Mouse (Mus musculus) CH12F3 (cell line): ENCODE data around the gene Tcte1.

Source experiments
- in situ Hi-C: fragments of 300-500 bp; cut with MboI; formaldehyde crosslinking; loops from 2 replicates; pipeline ENCODE4 v1.14.3; 2020; ENCODE audit warnings: low sequenced_read_pairs

Gene Tcte1

GRCm38 (mm10) chr17:45545278-45545961, 22.2 kb downstream of the Tcte1 start:
- in situ Hi-C loops = no loop called here

- in situ Hi-C loops = no loop called here
These were observed 23.7 kb downstream of the Tcte1 start for GRCm38 (mm10) chr17:45546941-45547340.

- in situ Hi-C loops = no loop called here
These were observed 24.4 kb downstream of the Tcte1 start for GRCm38 (mm10) chr17:45547461-45548190.

GRCm38 (mm10) chr17:45548541-45549512, 25.6 kb downstream of the Tcte1 start:
- in situ Hi-C loops = no loop called here

- in situ Hi-C loops = loop anchor here (5.0 kb wide), 1 partner anchor 32 kb away; no protein-coding TSS in a partner anchor
These were observed 26.5 kb downstream of the Tcte1 start, which contains the start of gene Tmem151b for GRCm38 (mm10) chr17:45549617-45550181. Tmem151b (minus strand) TSS chr17:45549677.

- in situ Hi-C loops = loop anchor here (5.0 kb wide), 1 partner anchor 33 kb away; no protein-coding TSS in a partner anchor
These were observed 27.0 kb downstream of the Tcte1 start for GRCm38 (mm10) chr17:45550253-45550652.

GRCm38 (mm10) chr17:45551249-45551796, 28.1 kb downstream of the Tcte1 start:
- in situ Hi-C loops = loop anchor here (5.0 kb wide), 1 partner anchor 34 kb away; no protein-coding TSS in a partner anchor

- in situ Hi-C loops = loop anchor here (5.0 kb wide), 1 partner anchor 35 kb away; no protein-coding TSS in a partner anchor
These were observed 28.7 kb downstream of the Tcte1 start for GRCm38 (mm10) chr17:45551816-45552451.

- in situ Hi-C loops = loop anchor here (5.0 kb wide), 1 partner anchor 36 kb away; no protein-coding TSS in a partner anchor
These were observed 29.8 kb downstream of the Tcte1 start for GRCm38 (mm10) chr17:45553065-45553464.

- in situ Hi-C loops = loop anchor here (5.0 kb wide), 1 partner anchor 37 kb away; no protein-coding TSS in a partner anchor
These were observed 31.2 kb downstream of the Tcte1 start for GRCm38 (mm10) chr17:45554420-45554819.

- in situ Hi-C loops = no loop called here
These were observed 32.3 kb downstream of the Tcte1 start, which contains the start of gene Nfkbie for GRCm38 (mm10) chr17:45555452-45556106. Nfkbie (plus strand) TSS chr17:45555703.

- in situ Hi-C loops = no loop called here
These were observed 32.9 kb downstream of the Tcte1 start for GRCm38 (mm10) chr17:45556107-45556489.

GRCm38 (mm10) chr17:45556514-45557245, 33.4 kb downstream of the Tcte1 start:
- in situ Hi-C loops = no loop called here

- in situ Hi-C loops = no loop called here
These were observed 34.1 kb downstream of the Tcte1 start for GRCm38 (mm10) chr17:45557246-45557824.

GRCm38 (mm10) chr17:45557998-45558862, 35.0 kb downstream of the Tcte1 start:
- in situ Hi-C loops = no loop called here

- in situ Hi-C loops = no loop called here
These were observed 36.7 kb downstream of the Tcte1 start for GRCm38 (mm10) chr17:45559732-45560525.
